9 mouse cellular contexts compared by ENCODE assay signal in genomic region chr1:168288891-168289545, GRCm38 (mm10).
DNase-seq lines count a peak whose midpoint lies in the region; ATAC-seq lines count a peak whose summit lies in the region.
"Had no signal": no experiment of that assay in that cellular context is flagged by ENCODE, and none has a peak within 500 bp of the region (broad histone marks: within the 10 kb centered on the region; RNA-seq: fewer than 3 reads in every experiment).

No protein-coding gene starts in this region.

- no peaks in the 10 kb centered on the region for H3K36me3 ChIP-seq in heart, embryonic 14.5 days (ENCODE audit: control insufficient read depth, insufficient read depth, low read length)
- peaks cover 4% of the 10 kb centered on the region; the same call in 1 of the 2 replicates for H3K36me3 ChIP-seq in embryonic facial prominence, embryonic 12.5 days
- H3K36me3 ChIP-seq in neural tube, embryonic 12.5 days, result no peaks in the 10 kb centered on the region
- H3K36me3 ChIP-seq: embryonic facial prominence, embryonic 15.5 days had no signal

- H3K27ac ChIP-seq in heart, embryonic 14.5 days (replicated peaks in 1 of 2; ENCODE audit: control insufficient read depth in 1 of 2, insufficient read depth in 1 of 2, low read depth in 2 of 2, low read length in 2 of 2), result peak overlapping the region; percentile 90 to 93
- 0 out of 2 replicates have a peak overlapping the region, but pooled peaks have one; percentile 5 for H3K27ac ChIP-seq in embryonic facial prominence, embryonic 12.5 days
- H3K27ac ChIP-seq in neural tube, embryonic 12.5 days, result peak overlapping the region; percentile 57; the same call in 1 of the 2 replicates

- peaks cover 46 to 83% of the 10 kb centered on the region in 2 experiments for H3K4me1 ChIP-seq in heart, embryonic 14.5 days (ENCODE audit: control insufficient read depth in 2 of 2, insufficient read depth in 2 of 2, low read length in 2 of 2)
- peaks cover 63% of the 10 kb centered on the region for H3K4me1 ChIP-seq in embryonic facial prominence, embryonic 12.5 days
- peaks cover 80% of the 10 kb centered on the region for H3K4me1 ChIP-seq in neural tube, embryonic 12.5 days

- ATAC-seq in heart, embryonic 14.5 days (ENCODE audit: insufficient number of reproducible peaks, insufficient read depth, low FRiP score, low read depth), result no peak
- ATAC-seq in embryonic facial prominence, embryonic 12.5 days (ENCODE audit: insufficient number of reproducible peaks, insufficient read depth, low FRiP score, low TSS enrichment), result no peak
- ATAC-seq in neural tube, embryonic 12.5 days (ENCODE audit: low FRiP score, low read depth), result no peak

- peak overlapping the region; percentile 49; the same call in 1 of the 2 replicates for H3K9ac ChIP-seq in heart, embryonic 14.5 days (ENCODE audit: low read length)
- 0 out of 2 replicates have a peak overlapping the region, but pooled peaks have one; percentile 15 for H3K9ac ChIP-seq in embryonic facial prominence, embryonic 12.5 days
- H3K9ac ChIP-seq in neural tube, embryonic 12.5 days, result no peak overlapping the region
- H3K9ac ChIP-seq: embryonic facial prominence, embryonic 15.5 days had no signal

- H3K9me3 ChIP-seq in heart, embryonic 14.5 days (ENCODE audit: control insufficient read depth, low read length), result no peaks in the 10 kb centered on the region
- H3K9me3 ChIP-seq in embryonic facial prominence, embryonic 12.5 days, result no peaks in the 10 kb centered on the region
- H3K9me3 ChIP-seq in neural tube, embryonic 12.5 days, result no peaks in the 10 kb centered on the region
- H3K9me3 ChIP-seq: embryonic facial prominence, embryonic 15.5 days had no signal

- DNase-seq in heart, adult 8-10 months (ENCODE audit: low spot score), result no peak
- peak; percentile 57 for DNase-seq in kidney, postnatal 10 days
- DNase-seq in layer of hippocampus, postnatal 14 days (ENCODE audit: low spot score in 2 of 2), result no peak
- no peak for DNase-seq in adrenal gland, postnatal 25 days
- DNase-seq in gastrocnemius, postnatal 10 days, result no peak

- 0 out of 4 replicates have a peak overlapping the region, but pooled peaks of 1 of the 2 experiments have one; percentile 11 for H3K4me3 ChIP-seq in heart, embryonic 14.5 days (ENCODE audit: control insufficient read depth in 1 of 2, insufficient read depth in 1 of 2, low read depth in 1 of 2, low read length in 2 of 2)
- no peak overlapping the region for H3K4me3 ChIP-seq in embryonic facial prominence, embryonic 12.5 days
- no peak overlapping the region for H3K4me3 ChIP-seq in neural tube, embryonic 12.5 days
- H3K4me3 ChIP-seq: embryonic facial prominence, embryonic 15.5 days had no signal

- no peaks in the 10 kb centered on the region for H3K27me3 ChIP-seq in heart, embryonic 14.5 days (ENCODE audit: control insufficient read depth, insufficient read depth, low read length)
- no peaks in the 10 kb centered on the region for H3K27me3 ChIP-seq in embryonic facial prominence, embryonic 12.5 days
- H3K27me3 ChIP-seq in neural tube, embryonic 12.5 days (replicated peaks), result no peaks in the 10 kb centered on the region
- H3K27me3 ChIP-seq: embryonic facial prominence, embryonic 15.5 days had no signal

- H3K4me2 ChIP-seq in heart, embryonic 14.5 days (ENCODE audit: low read length), result peak overlapping the region; percentile 57
- H3K4me2 ChIP-seq in embryonic facial prominence, embryonic 12.5 days (replicated peaks), result no peak overlapping the region
- H3K4me2 ChIP-seq in neural tube, embryonic 12.5 days (replicated peaks), result no peak overlapping the region
- H3K4me2 ChIP-seq: embryonic facial prominence, embryonic 15.5 days had no signal

- 43% methylated on average over 10 of the region's 10 CpGs for WGBS in heart, embryonic 14.5 days
- WGBS in embryonic facial prominence, embryonic 12.5 days, result 53% methylated on average over 10 of the region's 10 CpGs
- 39% methylated on average over 10 of the region's 10 CpGs for WGBS in neural tube, embryonic 12.5 days

Comparison
In these comparisons a context has a peak if more than half of its experiments do, and no peak if none do; other contexts are left out.
1. H3K27ac ChIP-seq: peak in every context shown above with its lines; median percentile 92 in heart, embryonic 14.5 days; 57 in neural tube, embryonic 12.5 days; 5 in embryonic facial prominence, embryonic 12.5 days.